Mouse (Mus musculus) kidney, adult 2 months (tissue): Measurements from ENCODE around the gene Nek10. TPM values are rescaled to one million over a fixed set of nuclear protein-coding genes. Genes with fewer than 3 reads are reported as not detected.

Source experiments
- DNase-seq: peaks from one replicate; pipeline ENCODE4 v3.0.0; 2021
- H3K27ac ChIP-seq: fragments of 200-500 bp; 2 replicates; pipeline ENCODE4 v1.5.1; 2012; ENCODE audit warnings: low read depth, low read length, control low read depth, inconsistent platforms; ENCODE audit not compliant: insufficient read depth
- H3K27me3 ChIP-seq: fragments of 200-500 bp; replicated peaks from 2 replicates; pipeline ENCODE4 v1.6.1; 2012; ENCODE audit warnings: mild to moderate bottlenecking, moderate library complexity, low read length, inconsistent platforms; ENCODE audit not compliant: control insufficient read depth, insufficient read depth
- H3K36me3 ChIP-seq: fragments of 200-500 bp; 2 replicates; pipeline ENCODE4 v1.6.1; 2012; ENCODE audit warnings: mild to moderate bottlenecking, moderate library complexity, low read length, inconsistent platforms; ENCODE audit not compliant: control insufficient read depth, insufficient read depth
- H3K4me1 ChIP-seq: fragments of 200-500 bp; 2 replicates; pipeline ENCODE4 v1.6.1; 2011; ENCODE audit warnings: low read length; ENCODE audit not compliant: control insufficient read depth, insufficient read depth
- H3K4me3 ChIP-seq: fragments of 200-500 bp; 2 replicates; pipeline ENCODE4 v1.5.1; 2011; ENCODE audit warnings: mild to moderate bottlenecking, low read depth, low read length, control low read depth; ENCODE audit not compliant: insufficient read depth
- CTCF ChIP-seq: fragments of 200-500 bp; conservative IDR thresholded peaks from 2 replicates; pipeline ENCODE4 v1.5.1; 2011; ENCODE audit warnings: low read depth, mild to moderate bottlenecking, control low read depth, low read length, moderate library complexity, mixed read lengths; ENCODE audit not compliant: insufficient read depth, insufficient read length
- POLR2A ChIP-seq: fragments of 200-500 bp; IDR thresholded peaks from one replicate; pipeline ENCODE4 v1.6.1; 2011; ENCODE audit warnings: low read depth, low read length, control low read depth
- WGBS: fragments of 180-500 bp; shearing (Covaris S2); methylation state at CpG from one replicate; pipeline ENCODE4 v1.1.7; 2018; 5-methylcytosine and 5-hydroxymethylcytosine counted together
- polyA plus RNA-seq: library from polyadenylated mRNA; depleted of rRNA; stranded (reverse); fragments of >200 nt; gene quantifications from 2 replicates; pipeline ENCODE4 v1.2.3, GENCODE M21; 2012

The Nek10 gene
- polyA plus RNA-seq, 1 experiment, result not detected

- WGBS, result 75% methylated on average over 8 of the region's 8 CpGs
- Histone ChIP-seq H3K27me3 (no peaks in the 10 kb centered on the region), H3K4me1 (no peaks in the 10 kb centered on the region), H3K4me3 (no peak overlapping the region), H3K36me3 (no peaks in the 10 kb centered on the region), H3K27ac (no peak overlapping the region)
- DNase-seq, result peak; percentile 2
- TF ChIP-seq POLR2A (no peak), CTCF (no peak)
Measured at GRCm38 (mm10) chr14:14842734-14843530, 39.7 kb downstream of the Nek10 start.

GRCm38 (mm10) chr14:14852838-14853237 lies 49.6 kb downstream of the Nek10 start:
- no peaks in the 10 kb centered on the region for H3K4me1 ChIP-seq
- H3K36me3 ChIP-seq, result no peaks in the 10 kb centered on the region
- no peak overlapping the region for H3K4me3 ChIP-seq
- no peak overlapping the region for H3K27ac ChIP-seq
- DNase-seq, result no peak
- H3K27me3 ChIP-seq, result no peaks in the 10 kb centered on the region
- WGBS, result 32% methylated on average over 3 of the region's 3 CpGs
- TF ChIP-seq CTCF (no peak), POLR2A (no peak)

GRCm38 (mm10) chr14:14860331-14860730 lies 57.1 kb downstream of the Nek10 start:
- Histone ChIP-seq H3K27ac (no peak overlapping the region), H3K4me3 (no peak overlapping the region), H3K27me3 (no peaks in the 10 kb centered on the region), H3K36me3 (no peaks in the 10 kb centered on the region), H3K4me1 (no peaks in the 10 kb centered on the region)
- 30% methylated on average over 3 of the region's 3 CpGs for WGBS
- no peak for TF ChIP-seq POLR2A
- TF ChIP-seq CTCF, result no peak
- no peak for DNase-seq

DNA sequence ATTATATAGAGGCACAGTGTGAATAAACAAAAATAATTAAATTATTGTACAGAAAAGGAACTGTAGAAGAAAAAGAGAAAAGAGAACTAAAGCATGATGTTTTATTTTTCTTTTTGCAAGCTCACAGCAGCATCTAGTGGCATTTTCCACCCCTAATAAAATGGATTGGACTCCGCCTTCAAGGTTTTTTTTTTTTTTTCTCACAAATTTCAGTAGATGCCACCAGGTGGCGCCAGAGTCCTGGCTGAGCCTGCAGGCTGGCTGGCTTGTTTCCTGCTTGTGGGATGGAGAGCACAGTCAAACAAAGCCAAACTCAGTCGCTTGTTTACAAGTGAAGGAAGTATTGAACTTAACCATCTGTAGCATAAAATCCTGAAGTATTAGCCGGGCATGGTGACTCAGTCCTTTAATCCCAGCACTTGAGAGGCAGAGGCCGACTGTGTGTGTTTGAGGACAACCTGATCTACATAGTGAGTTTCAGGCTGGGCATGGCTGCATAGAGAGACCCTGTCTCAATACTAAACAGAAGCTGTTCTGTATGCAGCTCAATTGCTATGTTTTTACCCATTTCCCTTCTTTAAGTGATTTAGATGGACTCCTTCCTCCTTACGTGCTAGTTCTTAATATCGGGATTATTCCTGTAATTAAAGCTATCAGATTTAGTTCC lies 60.6 kb downstream of the Nek10 start:
- 13% methylated on average over 7 of the region's 7 CpGs for WGBS
- H3K27me3 ChIP-seq, result no peaks in the 10 kb centered on the region
- no peaks in the 10 kb centered on the region for H3K4me1 ChIP-seq
- H3K4me3 ChIP-seq, result no peak overlapping the region
- no peak overlapping the region for H3K27ac ChIP-seq
- TF ChIP-seq CTCF (peak; percentile 81), POLR2A (no peak)
- DNase-seq, result peak; percentile 82
- H3K36me3 ChIP-seq, result no peaks in the 10 kb centered on the region

DNA sequence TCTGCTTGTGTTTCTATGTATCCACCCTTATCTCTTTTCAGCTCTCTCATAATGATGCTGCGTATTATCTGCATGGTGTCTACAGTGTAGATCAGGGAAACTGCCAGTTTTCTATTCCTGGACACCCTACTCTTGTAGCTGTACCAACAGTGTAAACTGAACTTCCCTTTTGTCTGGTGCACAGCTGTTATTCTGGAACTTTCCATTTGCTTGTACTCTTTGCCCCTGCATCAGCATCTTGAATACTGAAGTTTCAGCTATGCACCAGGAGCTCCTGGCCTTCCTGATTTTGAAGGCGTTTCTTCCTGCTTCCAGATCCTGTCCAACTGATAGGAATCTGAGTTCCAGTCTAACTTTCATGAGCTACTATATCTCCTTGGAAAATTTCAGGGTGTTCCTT lies 66.0 kb downstream of the Nek10 start:
- TF ChIP-seq CTCF (no peak), POLR2A (no peak)
- Histone ChIP-seq H3K4me1 (no peaks in the 10 kb centered on the region), H3K27ac (no peak overlapping the region), H3K4me3 (no peak overlapping the region), H3K36me3 (no peaks in the 10 kb centered on the region), H3K27me3 (no peaks in the 10 kb centered on the region)
- 67% methylated on average over 2 of the region's 2 CpGs for whole genome bisulfite sequencing
- DNase-seq, result no peak

DNA sequence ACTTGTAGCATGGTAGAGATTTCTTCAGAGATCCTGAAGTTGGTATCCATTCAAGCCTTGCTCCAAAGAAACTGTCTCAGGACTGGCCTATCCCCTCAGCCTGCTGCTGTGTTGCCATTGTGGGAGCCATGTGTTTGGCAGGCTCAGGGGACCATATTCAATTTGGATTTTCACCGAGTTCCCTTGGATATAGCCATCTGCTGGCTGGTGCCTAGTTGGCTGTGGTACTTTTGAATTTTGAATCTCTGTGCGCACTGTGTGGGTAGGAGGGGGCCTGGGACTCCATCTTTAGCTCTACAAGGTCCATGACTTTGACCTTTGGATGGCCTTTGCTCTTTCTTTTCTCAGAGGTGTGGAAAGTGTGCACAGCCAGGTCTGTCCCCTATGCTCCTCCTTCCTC lies 66.8 kb downstream of the Nek10 start:
- DNase-seq, result no peak
- no peak overlapping the region for H3K27ac ChIP-seq
- TF ChIP-seq CTCF (no peak), POLR2A (no peak)
- H3K4me1 ChIP-seq, result no peaks in the 10 kb centered on the region
- no peak overlapping the region for H3K4me3 ChIP-seq
- H3K36me3 ChIP-seq, result no peaks in the 10 kb centered on the region
- WGBS, result 96% methylated on average over 2 of the region's 2 CpGs
- H3K27me3 ChIP-seq, result no peaks in the 10 kb centered on the region

DNA sequence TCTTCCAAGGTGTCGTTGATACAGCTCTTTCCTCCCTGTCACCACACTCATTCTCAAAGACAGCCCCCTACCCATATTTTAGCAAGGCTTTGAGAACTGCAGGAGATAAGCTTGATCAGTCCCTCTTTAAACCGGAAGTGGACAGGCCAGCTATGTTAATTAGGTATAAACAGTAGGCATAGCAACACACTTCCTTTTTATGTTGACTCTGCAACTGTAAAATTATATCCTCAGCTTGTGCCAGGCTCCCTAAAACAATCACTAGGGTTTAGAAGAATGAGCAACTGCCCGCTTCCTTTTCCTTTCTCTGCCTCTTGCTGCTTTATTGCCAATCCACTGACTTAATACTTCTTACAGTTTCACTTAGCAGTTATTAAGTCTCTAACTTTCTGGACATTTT lies 67.2 kb downstream of the Nek10 start:
- 56% methylated on average over 3 of the region's 3 CpGs for WGBS
- no peak for DNase-seq
- Histone ChIP-seq H3K4me3 (no peak overlapping the region), H3K27ac (no peak overlapping the region), H3K36me3 (no peaks in the 10 kb centered on the region), H3K27me3 (no peaks in the 10 kb centered on the region), H3K4me1 (no peaks in the 10 kb centered on the region)
- no peak for TF ChIP-seq CTCF
- TF ChIP-seq POLR2A, result no peak
